Comparison of ENCODE assay signal across 10 mouse cellular contexts in the genomic region with DNA sequence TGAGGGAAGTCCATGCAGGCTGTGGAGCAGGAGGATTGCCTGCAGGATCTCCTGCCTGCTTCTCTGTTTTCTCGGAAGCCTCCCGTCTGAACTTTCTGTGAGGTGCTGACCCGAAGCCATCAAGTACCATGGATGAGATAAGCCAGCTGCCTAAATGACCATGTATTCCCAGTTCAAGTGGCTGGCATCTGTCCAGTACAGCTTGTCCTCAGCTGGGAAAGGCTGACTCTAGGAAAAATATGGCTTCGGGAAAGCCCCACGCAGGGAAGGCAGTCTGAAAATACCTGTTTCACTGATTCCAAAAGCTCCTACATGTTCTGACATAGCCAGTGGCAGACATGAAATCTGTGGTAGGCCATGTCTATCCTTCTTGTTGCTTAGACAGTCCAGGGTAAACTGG. TPM values are rescaled to one million over a fixed set of nuclear protein-coding genes. Genes with fewer than 3 reads are reported as not detected.
DNase-seq lines count a peak whose midpoint lies in the region; ATAC-seq and TF ChIP-seq lines count a peak whose summit lies in the region.
"Had no signal": no experiment of that assay in that cellular context is flagged by ENCODE, and none has a peak within 500 bp of the region (broad histone marks: within the 10 kb centered on the region; RNA-seq: fewer than 3 reads in every experiment).

No protein-coding gene starts in this region.

- H3K4me1 ChIP-seq in forebrain, embryonic 11.5 days (replicated peaks; ENCODE audit: control insufficient read depth, insufficient read depth, low read length) = peaks cover 16% of the 10 kb centered on the region; the same call in 1 of the 2 replicates
- H3K4me1 ChIP-seq in forebrain, embryonic 15.5 days = peaks cover 26% of the 10 kb centered on the region
- peaks cover 65% of the 10 kb centered on the region for H3K4me1 ChIP-seq in heart, embryonic 10.5 days
- no peaks in the 10 kb centered on the region for H3K4me1 ChIP-seq in cerebellum, adult 2 months (ENCODE audit: control insufficient read depth, insufficient read depth, low read length)
- peaks cover 17% of the 10 kb centered on the region for H3K4me1 ChIP-seq in hindbrain, embryonic 14.5 days (replicated peaks; ENCODE audit: control insufficient read depth, insufficient read depth, low read length)

- H3K27me3 ChIP-seq in forebrain, embryonic 11.5 days (ENCODE audit: control insufficient read depth, insufficient read depth, low read length) = no peaks in the 10 kb centered on the region
- no peaks in the 10 kb centered on the region for H3K27me3 ChIP-seq in forebrain, embryonic 15.5 days
- H3K27me3 ChIP-seq in heart, embryonic 10.5 days (ENCODE audit: insufficient read depth, poor library complexity, severe bottlenecking) = no peaks in the 10 kb centered on the region
- H3K27me3 ChIP-seq in cerebellum, adult 2 months (ENCODE audit: control insufficient read depth, insufficient read depth, low read length) = no peaks in the 10 kb centered on the region
- H3K27me3 ChIP-seq in hindbrain, embryonic 14.5 days (ENCODE audit: control insufficient read depth, insufficient read depth, low read length) = no peaks in the 10 kb centered on the region
- H3K27me3 ChIP-seq: midbrain, embryonic 15.5 days had no signal

- no peak overlapping the region for H3K27ac ChIP-seq in forebrain, embryonic 11.5 days (ENCODE audit: low read depth, low read length)
- H3K27ac ChIP-seq in forebrain, embryonic 15.5 days (replicated peaks) = no peak overlapping the region
- 0 out of 2 replicates have a peak overlapping the region, but pooled peaks have one; percentile 52 for H3K27ac ChIP-seq in heart, embryonic 10.5 days
- no peak overlapping the region for H3K27ac ChIP-seq in cerebellum, adult 2 months (ENCODE audit: insufficient read depth, low read length)
- H3K27ac ChIP-seq in hindbrain, embryonic 14.5 days = no peak overlapping the region
- H3K27ac ChIP-seq: midbrain, embryonic 15.5 days had no signal

- no peaks in the 10 kb centered on the region for H3K36me3 ChIP-seq in forebrain, embryonic 11.5 days (ENCODE audit: control insufficient read depth, insufficient read depth, low read length)
- H3K36me3 ChIP-seq in forebrain, embryonic 15.5 days = no peaks in the 10 kb centered on the region
- H3K36me3 ChIP-seq in heart, embryonic 10.5 days = 0 out of 2 replicates have a peak, but pooled peaks cover 3% of the 10 kb centered on the region
- no peaks in the 10 kb centered on the region for H3K36me3 ChIP-seq in hindbrain, embryonic 14.5 days (replicated peaks; ENCODE audit: control insufficient read depth, insufficient read depth)
- H3K36me3 ChIP-seq: midbrain, embryonic 15.5 days had no signal

- no peak overlapping the region for H3K4me2 ChIP-seq in forebrain, embryonic 11.5 days (ENCODE audit: low read depth, low read length, severe bottlenecking)
- no peak overlapping the region for H3K4me2 ChIP-seq in forebrain, embryonic 15.5 days (replicated peaks)
- H3K4me2 ChIP-seq in hindbrain, embryonic 14.5 days (replicated peaks) = no peak overlapping the region
- H3K4me2 ChIP-seq: midbrain, embryonic 15.5 days had no signal

- TF ChIP-seq CTCF in cerebellum, adult 2 months (IDR thresholded peaks at IDR 0.05; ENCODE audit: borderline replicate concordance, insufficient read depth, low read depth, low read length) = no peak

- H3K9ac ChIP-seq in forebrain, embryonic 11.5 days (ENCODE audit: low read length) = no peak overlapping the region
- H3K9ac ChIP-seq in forebrain, embryonic 15.5 days (replicated peaks) = no peak overlapping the region
- no peak overlapping the region for H3K9ac ChIP-seq in hindbrain, embryonic 14.5 days
- H3K9ac ChIP-seq: midbrain, embryonic 15.5 days had no signal

- WGBS in forebrain, embryonic 11.5 days = 95% methylated on average over 5 of the region's 5 CpGs
- WGBS in forebrain, embryonic 15.5 days = 92% methylated on average over 5 of the region's 5 CpGs
- 23% methylated on average over 5 of the region's 5 CpGs for WGBS in heart, embryonic 10.5 days
- WGBS in cerebellum, adult 2 months = 67% methylated on average over 5 of the region's 5 CpGs
- 91% methylated on average over 5 of the region's 5 CpGs for WGBS in hindbrain, embryonic 14.5 days

- H3K9me3 ChIP-seq in forebrain, embryonic 11.5 days (ENCODE audit: control insufficient read depth, low read length) = no peaks in the 10 kb centered on the region
- no peaks in the 10 kb centered on the region for H3K9me3 ChIP-seq in forebrain, embryonic 15.5 days
- H3K9me3 ChIP-seq in heart, embryonic 10.5 days = no peaks in the 10 kb centered on the region
- H3K9me3 ChIP-seq in hindbrain, embryonic 14.5 days (ENCODE audit: control insufficient read depth, low read length) = no peaks in the 10 kb centered on the region
- H3K9me3 ChIP-seq: midbrain, embryonic 15.5 days had no signal

- peak; percentile 42 for DNase-seq in forebrain, embryonic 11.5 days (ENCODE audit: low spot score)
- peak; percentile 75 for DNase-seq in heart, embryonic 10.5 days (ENCODE audit: low spot score)
- peak; percentile 62 for DNase-seq in kidney, adult 9 months
- peak; percentile 65 for DNase-seq in lung, postnatal 25 days (ENCODE audit: low spot score)
- DNase-seq in right cerebral cortex, adult 2 months (ENCODE audit: low spot score in 2 of 2) = no peak
- no peak for DNase-seq in cerebellum, adult 2 months
- DNase-seq in hindbrain, embryonic 14.5 days (ENCODE audit: low spot score) = no peak

- no peak for TF ChIP-seq POLR2A in cerebellum, adult 2 months (IDR thresholded peaks at IDR 0.05; ENCODE audit: borderline replicate concordance, insufficient read depth, low read length)

- no peak for ATAC-seq in forebrain, embryonic 11.5 days (replicated peaks; ENCODE audit: low FRiP score)
- ATAC-seq in forebrain, embryonic 15.5 days (replicated peaks) = no peak
- no peak for ATAC-seq in hindbrain, embryonic 14.5 days (ENCODE audit: low FRiP score)
- ATAC-seq: midbrain, embryonic 15.5 days had no signal

- H3K4me3 ChIP-seq in forebrain, embryonic 11.5 days (ENCODE audit: low read depth, low read length) = no peak overlapping the region
- no peak overlapping the region for H3K4me3 ChIP-seq in forebrain, embryonic 15.5 days
- H3K4me3 ChIP-seq in heart, embryonic 10.5 days = no peak overlapping the region
- H3K4me3 ChIP-seq in cerebellum, adult 2 months (replicated peaks; ENCODE audit: insufficient read depth, low read depth, low read length) = no peak overlapping the region
- H3K4me3 ChIP-seq in hindbrain, embryonic 14.5 days (replicated peaks; ENCODE audit: low read length) = no peak overlapping the region
- H3K4me3 ChIP-seq: midbrain, embryonic 15.5 days had no signal

RNA-seq across cellular contexts. Expression of gene Gck, which starts 2.6 kb away (rescaled TPM):
- 1.8 and 4.5 TPM in 2 replicates for polyA plus RNA-seq in forebrain, embryonic 11.5 days (2014; fragmentation: Nextera tagmentation; extraction: Ambion mirVana)
- polyA plus RNA-seq in forebrain, embryonic 15.5 days (2015; fragmentation: Nextera tagmentation; extraction: Ambion mirVana) = 6.8 and 7.7 TPM in 2 replicates
- 2.1 and 2.6 TPM in 2 replicates for polyA plus RNA-seq in heart, embryonic 10.5 days (2016; fragmentation: Nextera tagmentation; extraction: Ambion mirVana)
- 0.74 and 1.1 TPM in 2 replicates for polyA plus RNA-seq in cerebellum, adult 2 months (2012; rRNA removed)
- 3.9 and 4.2 TPM in 2 replicates for polyA plus RNA-seq in hindbrain, embryonic 14.5 days (2014; fragmentation: Nextera tagmentation; extraction: Ambion mirVana)

RNA-seq across cellular contexts. Expression of gene Ykt6, which starts 3.0 kb away (rescaled TPM):
- 25.5 and 27.2 TPM in 2 replicates for polyA plus RNA-seq in forebrain, embryonic 11.5 days (2014; fragmentation: Nextera tagmentation; extraction: Ambion mirVana)
- polyA plus RNA-seq in forebrain, embryonic 15.5 days (2015; fragmentation: Nextera tagmentation; extraction: Ambion mirVana) = 86.0 and 95.9 TPM in 2 replicates
- polyA plus RNA-seq in heart, embryonic 10.5 days (2016; fragmentation: Nextera tagmentation; extraction: Ambion mirVana) = 48.1 and 56.7 TPM in 2 replicates
- 54.2 and 54.9 TPM in 2 replicates for polyA plus RNA-seq in cerebellum, adult 2 months (2012; rRNA removed)
- 39.9 and 48.4 TPM in 2 replicates for polyA plus RNA-seq in hindbrain, embryonic 14.5 days (2014; fragmentation: Nextera tagmentation; extraction: Ambion mirVana)

RNA-seq across cellular contexts. Expression of gene Myl7, which starts 53.9 kb away (rescaled TPM):
- 0.47 and 1.3 TPM in 2 replicates for polyA plus RNA-seq in forebrain, embryonic 11.5 days (2014; fragmentation: Nextera tagmentation; extraction: Ambion mirVana)
- 0.32 and 1.6 TPM in 2 replicates for polyA plus RNA-seq in forebrain, embryonic 15.5 days (2015; fragmentation: Nextera tagmentation; extraction: Ambion mirVana)
- 6,952 and 8,117 TPM in 2 replicates for polyA plus RNA-seq in heart, embryonic 10.5 days (2016; fragmentation: Nextera tagmentation; extraction: Ambion mirVana)
- not detected in 2 replicates for polyA plus RNA-seq in cerebellum, adult 2 months (2012; rRNA removed)
- polyA plus RNA-seq in hindbrain, embryonic 14.5 days (2014; fragmentation: Nextera tagmentation; extraction: Ambion mirVana) = not detected in 2 replicates
- polyA plus RNA-seq: frontal cortex, adult 2 months; midbrain, embryonic 15.5 days had no signal

Comparison
In these comparisons a context has a peak if more than half of its experiments do, and no peak if none do; other contexts are left out.
1. DNase-seq: peak in forebrain, embryonic 11.5 days (single experiment), heart, embryonic 10.5 days (single experiment), kidney, adult 9 months (single experiment) and lung, postnatal 25 days (single experiment); none in right cerebral cortex, adult 2 months (0 of 2), cerebellum, adult 2 months (0 of 2) and hindbrain, embryonic 14.5 days (single experiment).
2. RNA of gene Myl7, which starts 53.9 kb away (polyA plus RNA-seq): 6,952 to 8,117 TPM in heart, embryonic 10.5 days; 0.47 to 1.3 TPM in forebrain, embryonic 11.5 days, 0.32 to 1.6 TPM in forebrain, embryonic 15.5 days, not detected in hindbrain, embryonic 14.5 days and not detected in cerebellum, adult 2 months; every median in the first group is over 1,000 times any median in the second.